Mouse (Mus musculus) MEL-GATA-1-ER (cell line): ENCODE measurements around the gene Dcst2.

ENCODE experiments used
- DNase-seq: peaks from one replicate; pipeline ENCODE4 v3.0.0-alpha.2; 2012; ENCODE audit warnings: low read depth; ENCODE audit errors: extremely low read depth

The Dcst2 gene

DNA sequence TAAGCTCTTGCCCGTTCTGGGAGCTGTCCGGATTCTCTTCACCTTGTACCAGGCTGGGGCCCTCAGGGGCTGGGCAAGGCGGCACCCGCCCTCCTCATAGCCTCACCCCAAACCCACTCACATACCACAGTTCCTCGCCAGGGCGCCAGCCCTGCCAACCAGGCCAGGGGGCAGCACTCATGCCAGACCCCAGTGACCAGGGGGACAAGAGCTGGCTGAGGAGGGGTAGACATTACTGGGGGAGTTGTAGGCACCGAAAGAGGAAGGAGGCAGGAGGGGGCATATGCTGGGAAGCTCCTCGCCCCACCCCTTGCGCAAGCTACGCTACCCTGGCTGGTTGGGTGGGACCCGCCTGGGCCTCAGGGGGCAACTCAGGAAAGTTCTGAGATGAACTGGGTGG, 25.9 kb downstream of the Dcst2 start:
- DNase-seq: no peak

DNA sequence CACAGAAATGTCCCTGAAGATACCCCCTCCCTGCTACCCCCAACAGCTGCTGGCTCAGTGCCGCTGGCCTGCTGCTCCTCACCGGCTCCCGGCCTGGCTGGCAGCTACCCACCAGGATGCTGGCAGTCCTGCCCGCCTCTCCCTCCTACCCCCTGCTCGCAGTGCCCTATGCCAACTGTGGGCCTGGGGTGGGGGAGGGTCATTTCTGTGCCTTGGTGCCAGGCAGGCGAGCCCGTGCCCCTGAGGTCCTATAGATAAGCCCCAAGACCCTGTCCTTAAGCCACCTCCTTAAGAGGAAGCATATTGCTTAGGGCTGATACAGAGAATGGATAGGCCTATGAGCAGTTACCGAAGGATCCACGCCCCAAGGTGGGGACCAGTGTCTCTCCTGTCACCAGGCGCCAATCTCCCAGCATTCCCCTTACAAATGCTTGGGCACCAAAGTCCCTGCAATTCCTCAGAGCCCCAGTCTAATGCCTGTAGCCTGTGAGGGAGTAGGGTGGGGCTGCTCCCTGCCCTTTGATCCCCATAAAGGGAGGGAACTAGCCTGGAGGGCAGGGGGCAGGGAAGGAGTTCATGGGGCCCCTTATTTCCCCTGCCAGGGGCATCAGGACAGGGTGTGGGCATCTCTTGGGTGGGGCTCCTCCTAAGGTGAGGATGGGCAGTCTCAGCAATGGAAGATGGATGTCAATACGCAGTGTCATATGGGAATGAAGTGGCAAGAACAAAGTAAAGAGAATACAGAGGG, 26.5 kb downstream of the Dcst2 start:
- DNase-seq: peak; percentile 78

DNA sequence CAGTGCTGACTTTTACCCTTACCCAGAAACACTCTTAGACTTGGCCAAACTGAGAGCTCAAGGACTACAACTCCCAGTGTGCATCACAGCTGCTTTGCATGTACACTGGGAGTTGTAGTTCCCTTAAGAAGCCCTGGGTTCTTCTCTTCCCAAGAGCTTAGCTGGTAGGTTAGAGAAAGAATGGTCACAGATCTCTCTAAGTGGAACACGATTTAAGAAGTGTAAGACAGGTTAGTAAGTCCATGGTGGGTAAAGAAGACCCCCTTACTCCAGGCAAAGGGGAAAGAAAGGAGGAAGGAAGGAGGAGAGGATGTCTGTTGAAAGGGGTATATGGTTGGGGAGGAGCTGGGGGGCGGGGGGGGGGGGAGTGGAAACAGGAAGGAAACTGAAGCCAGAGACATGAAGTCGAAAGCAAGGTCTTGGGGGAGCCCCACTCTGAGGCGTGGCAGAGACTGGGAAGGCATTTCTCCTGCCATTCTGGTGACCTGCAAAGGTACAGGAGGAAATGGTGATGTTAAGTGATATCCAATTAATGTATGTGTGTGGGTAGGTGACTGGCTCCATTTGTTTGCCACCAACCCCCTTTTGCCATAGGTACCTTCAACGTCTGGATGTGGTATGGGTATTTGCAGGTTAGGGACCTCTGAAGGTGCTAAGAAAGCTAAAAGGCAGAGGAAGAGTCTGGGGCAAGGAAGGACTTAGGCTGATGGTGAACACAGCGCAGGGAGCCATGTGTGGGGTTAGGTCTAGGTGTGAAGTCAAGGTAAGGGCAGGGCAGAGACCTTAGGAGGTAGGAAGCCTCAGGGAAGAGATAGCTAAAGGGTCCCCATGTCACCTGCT, 27.3 kb downstream of the Dcst2 start:
- peak; percentile 82 for DNase-seq

DNA sequence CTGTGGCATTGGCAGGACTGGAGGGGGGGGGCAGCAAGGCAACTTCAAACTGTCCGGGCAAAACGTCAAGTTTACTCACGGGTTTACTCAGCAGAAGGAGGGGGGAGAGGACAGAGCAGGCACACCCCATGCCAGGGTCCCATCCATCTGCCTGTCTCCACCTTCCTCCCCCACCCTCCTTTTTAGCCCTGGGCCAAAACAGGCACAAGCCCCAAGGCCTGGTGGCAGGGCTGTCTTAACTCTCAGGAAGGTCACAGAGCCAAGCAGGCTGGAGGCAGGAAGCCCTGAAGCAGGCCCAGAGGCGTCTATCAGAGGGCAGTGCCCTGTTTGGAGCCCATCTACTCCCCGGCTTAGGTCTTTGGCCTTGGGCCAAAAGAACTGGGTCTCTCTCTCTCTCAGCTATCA, 28.3 kb downstream of the Dcst2 start:
- no peak for DNase-seq

DNA sequence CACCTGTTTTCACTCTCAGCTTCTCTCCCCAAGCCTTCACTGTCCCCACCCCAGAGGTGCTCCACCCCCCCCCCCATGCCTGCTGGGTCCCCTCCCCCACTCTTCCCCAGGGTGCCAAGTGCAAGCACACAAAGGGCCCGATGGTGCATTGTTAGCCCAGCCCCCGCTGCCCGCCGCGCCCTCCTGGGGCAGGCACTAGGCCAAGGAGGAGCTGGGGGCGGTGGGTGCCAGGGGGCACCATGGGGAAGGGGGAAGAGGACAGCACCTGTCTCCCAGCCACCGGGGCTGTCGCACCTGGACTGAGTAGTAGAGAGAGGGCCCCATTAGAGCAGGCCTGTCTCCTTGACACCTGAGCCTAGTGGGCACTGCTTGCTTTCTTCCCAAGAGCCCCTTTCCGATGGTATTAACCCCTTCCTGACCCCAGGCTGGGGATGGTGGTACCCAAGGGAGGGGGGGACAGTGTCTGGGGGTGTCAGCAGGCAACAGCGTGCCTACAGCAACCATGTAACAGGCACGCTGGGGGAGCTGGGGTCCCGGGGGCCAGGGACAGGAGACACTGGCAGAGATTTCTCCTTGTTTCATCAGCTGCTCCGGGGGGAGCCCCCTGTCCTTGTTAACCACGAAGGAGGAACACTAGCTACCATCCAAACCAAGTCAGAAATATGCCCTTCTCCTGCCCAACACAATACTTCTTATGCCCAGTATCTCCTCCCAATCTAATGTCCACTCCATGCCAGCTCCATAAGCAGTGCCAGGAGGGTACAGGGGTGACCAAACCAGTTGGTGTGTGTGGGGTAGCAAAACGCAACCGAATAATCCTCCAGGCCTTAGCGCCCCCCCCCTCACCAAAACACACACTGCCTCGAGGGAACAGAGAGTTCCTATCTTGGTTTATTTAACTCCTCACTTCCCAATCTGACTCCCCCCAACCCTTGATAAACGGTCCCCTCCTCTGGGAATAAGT, 29.2 kb downstream of the Dcst2 start:
- DNase-seq: no peak

- no peak for DNase-seq
These were observed 30.1 kb downstream of the Dcst2 start for GRCm38 (mm10) chr3:89391663-89392511.

DNA sequence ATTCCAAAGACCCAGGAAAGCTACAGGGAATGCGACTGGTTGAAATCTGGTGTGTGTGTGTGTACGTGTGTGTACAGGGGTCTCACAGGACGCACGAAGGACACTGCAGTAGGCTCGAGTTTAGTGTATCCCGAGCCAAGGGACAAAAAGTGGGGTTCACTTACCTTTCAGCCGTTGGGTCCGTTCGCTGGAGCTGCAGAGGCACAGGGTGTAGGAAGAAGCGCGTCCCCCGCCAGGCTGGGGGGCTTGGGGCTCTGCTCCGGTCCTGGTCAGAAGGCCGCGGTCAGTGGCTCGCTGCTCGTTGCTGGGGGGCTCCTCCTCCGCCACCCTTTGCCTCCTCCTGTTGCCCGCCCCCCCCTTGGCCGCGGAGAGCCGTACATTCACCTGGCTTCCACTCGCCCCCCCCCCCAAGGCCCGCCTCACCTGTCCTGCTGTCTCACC, 31.1 kb downstream of the Dcst2 start:
- no peak for DNase-seq

DNA sequence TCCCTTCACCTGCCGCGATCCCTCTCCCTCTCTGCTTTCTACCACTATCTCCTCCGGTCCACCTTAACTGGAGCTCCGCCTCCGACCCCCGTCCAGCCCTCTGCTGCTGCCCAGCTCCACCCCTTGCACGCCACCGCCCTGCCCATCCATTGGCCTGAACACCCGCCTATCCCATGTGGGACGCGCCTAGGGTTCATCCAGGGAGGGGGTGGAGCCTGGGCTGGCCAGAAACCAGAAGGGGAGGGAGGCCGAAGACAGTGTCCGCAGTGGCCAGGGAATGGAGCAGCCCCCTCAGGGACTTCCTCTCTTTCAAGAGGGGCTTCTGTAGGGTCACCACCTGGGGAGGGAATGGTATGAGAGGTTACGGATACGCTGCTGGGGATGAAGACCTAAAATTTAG, 31.8 kb downstream of the Dcst2 start:
- DNase-seq: peak; percentile 95

GRCm38 (mm10) chr3:89394006-89394893, 32.5 kb downstream of the Dcst2 start, which contains the start of gene Zbtb7b:
Zbtb7b (minus strand) TSS chr3:89394776.
- peak; percentile 74 for DNase-seq

DNA sequence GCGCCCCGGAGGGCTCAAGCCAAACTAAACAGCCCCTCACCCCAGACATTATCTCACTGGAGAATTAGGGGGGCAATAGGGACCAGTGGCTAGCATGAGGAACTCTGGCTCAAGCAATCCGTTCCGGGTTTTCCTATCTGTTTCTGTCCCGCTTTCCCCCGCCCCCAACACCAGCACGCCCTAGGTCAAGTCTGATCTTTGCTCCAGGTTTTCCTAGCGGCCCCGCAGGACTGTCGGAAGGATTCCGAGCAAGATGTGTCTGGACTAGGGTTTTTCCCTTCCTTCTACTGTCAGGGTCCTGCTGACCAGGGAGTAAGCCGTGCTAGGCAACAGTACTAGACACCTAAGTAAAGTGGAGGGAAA, 33.1 kb downstream of the Dcst2 start:
- peak; percentile 85 for DNase-seq

DNA sequence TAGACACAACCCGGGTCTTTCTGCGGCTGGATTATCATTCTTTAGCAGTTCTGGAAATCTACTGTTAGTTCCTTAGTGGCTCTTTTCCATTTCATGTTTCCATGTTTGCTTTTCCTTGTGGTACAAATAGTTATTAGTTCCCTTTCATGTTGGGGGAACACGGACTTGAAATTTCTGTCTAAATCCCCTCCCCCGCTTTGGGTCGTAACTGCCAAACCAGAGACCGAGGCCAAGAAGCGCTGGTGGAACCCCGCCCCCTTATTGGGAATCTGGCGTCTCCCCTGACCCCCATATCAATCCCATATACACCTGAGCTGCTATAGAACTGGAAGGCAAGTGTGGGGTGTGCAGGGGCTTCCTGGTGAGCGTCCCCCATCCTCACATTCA, 33.6 kb downstream of the Dcst2 start:
- DNase-seq: no peak

DNA sequence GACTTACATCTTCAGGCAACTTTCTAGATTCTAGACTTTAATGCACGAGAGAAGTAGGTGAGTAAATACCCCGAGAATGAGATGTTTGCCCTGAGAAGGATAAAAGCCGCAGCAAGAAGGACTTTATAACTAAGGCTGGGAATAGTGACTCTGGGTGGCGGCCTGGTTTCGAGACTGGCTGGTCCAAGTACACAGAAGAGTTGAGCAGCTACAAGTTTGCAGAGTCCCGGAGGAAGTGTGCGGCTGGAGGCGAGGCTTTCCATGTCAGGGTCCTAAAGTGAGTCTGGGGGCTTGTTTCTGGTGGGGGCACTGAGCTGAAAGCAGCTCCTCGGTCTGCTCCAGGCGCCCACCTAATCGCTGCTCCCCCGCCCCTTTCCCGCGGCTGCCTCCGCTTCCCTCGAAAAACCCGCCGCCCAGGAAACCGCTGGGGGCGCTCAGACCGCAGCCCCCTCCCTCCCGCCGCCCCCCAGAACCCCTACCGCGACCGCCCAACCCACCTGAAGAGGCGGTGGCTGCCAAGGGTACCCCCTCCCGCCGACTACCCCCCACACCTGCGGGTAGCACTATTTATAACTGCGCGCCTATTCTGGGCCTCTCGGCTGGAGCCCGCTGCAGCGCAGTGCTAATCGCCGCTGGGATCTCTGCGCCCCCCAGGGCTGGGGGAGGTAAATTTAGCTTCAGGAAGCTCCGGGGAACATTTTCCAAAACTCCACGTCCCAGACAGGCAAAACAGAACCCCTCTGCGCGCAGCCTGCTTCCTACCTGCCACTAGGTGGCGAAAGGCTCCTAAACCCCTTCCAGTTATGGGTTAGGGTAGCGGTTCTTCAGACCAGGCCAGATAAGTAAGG, 34.3 kb downstream of the Dcst2 start:
- DNase-seq: peak; percentile 77

DNA sequence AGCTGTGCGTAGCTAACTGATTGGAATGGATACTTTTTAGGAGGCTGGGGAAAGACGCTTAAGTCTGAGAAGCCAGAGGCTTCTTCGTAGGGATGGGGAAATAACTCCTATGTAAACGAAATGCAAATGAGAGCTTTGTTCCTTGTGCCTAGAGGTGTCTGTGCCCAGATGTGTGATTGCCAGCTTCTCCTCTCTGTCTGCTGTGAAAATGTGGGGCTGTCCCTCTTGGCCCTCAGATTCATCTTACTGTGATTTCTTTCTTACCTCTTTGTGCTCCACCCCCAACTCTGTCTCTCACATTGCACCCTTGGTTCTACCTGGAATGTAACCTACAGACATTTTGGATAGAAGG, 34.9 kb downstream of the Dcst2 start:
- no peak for DNase-seq

GRCm38 (mm10) chr3:89401329-89401728, 39.6 kb downstream of the Dcst2 start:
- no peak for DNase-seq

GRCm38 (mm10) chr3:89402693-89403092, 40.9 kb downstream of the Dcst2 start, which contains the start of gene Lenep:
Lenep (minus strand) TSS chr3:89402793.
- no peak for DNase-seq

DNA sequence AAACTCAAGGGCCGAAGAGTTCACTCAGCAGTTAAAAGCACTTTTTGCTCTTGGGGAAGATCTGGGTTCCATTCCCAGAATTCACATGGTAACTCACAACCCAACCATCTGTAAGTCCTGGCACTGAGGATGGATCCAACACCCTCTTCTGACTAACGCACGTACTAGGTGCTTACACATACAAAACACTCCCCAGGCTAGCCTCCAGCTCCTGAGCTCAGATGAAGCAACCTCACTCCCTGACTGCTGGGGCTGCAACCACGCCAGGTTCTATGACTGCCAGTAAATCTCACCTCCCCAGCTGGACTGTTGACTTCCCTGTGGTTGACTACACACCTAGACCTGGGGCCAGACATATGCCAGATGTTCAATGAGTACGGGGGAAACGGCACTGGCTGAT, 45.1 kb downstream of the Dcst2 start:
- DNase-seq: no peak

DNA sequence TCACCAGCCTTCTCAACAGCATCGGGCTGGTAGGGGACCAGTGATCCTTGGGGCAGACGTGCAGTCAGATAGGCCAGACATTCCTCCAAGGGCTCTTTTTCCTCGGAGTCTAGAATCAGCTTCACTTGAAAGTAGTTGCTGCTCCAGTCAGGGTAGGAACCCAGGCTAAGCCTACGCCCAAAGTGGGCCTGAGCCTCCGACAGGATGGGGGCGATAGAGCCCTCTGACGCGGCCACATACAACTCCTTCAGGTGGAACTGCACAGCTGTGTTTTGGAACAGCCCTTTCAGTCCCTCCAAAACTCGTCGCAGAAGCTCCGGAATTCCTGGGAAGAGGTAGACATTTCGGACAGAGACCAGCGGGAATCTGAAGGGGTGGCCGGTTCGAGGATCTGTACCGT, 46.7 kb downstream of the Dcst2 start:
- no peak for DNase-seq

GRCm38 (mm10) chr3:89409701-89410100, 47.9 kb downstream of the Dcst2 start:
- no peak for DNase-seq

- no peak for DNase-seq
These were observed 49.1 kb downstream of the Dcst2 start for GRCm38 (mm10) chr3:89410864-89411263.
